Mouse (Mus musculus) lung, embryonic 14.5 days (tissue): Measurements from ENCODE around the gene D11Wsu47e. TPM values are rescaled to one million over a fixed set of nuclear protein-coding genes. Genes with fewer than 3 reads are reported as not detected.

Experiments
- ATAC-seq: fragments of 200-750 bp; cut with Nextera tagmentation; 2 replicates; pipeline ENCODE4 v1.8.0; 2017; ENCODE audit warnings: mild to moderate bottlenecking, moderate TSS enrichment, moderate library complexity; ENCODE audit not compliant: insufficient read depth
- DNase-seq: peaks from one replicate; pipeline ENCODE4 v3.0.0-alpha.2; 2015
- H3K27ac ChIP-seq: fragments of 300-500 bp; sonication (generic); 2 replicates; pipeline ENCODE4 v1.5.1; 2014; ENCODE audit warnings: low read depth, mild to moderate bottlenecking, moderate library complexity
- H3K27me3 ChIP-seq: fragments of 300-500 bp; sonication (generic); 2 replicates; pipeline ENCODE4 v1.6.1; 2014; ENCODE audit warnings: low read length, control low read depth; ENCODE audit not compliant: insufficient read depth
- H3K36me3 ChIP-seq: fragments of 300-500 bp; sonication (generic); 2 replicates; pipeline ENCODE4 v1.6.1; 2014; ENCODE audit warnings: control low read depth; ENCODE audit not compliant: insufficient read depth
- H3K4me1 ChIP-seq: fragments of 300-500 bp; sonication (generic); 2 replicates; pipeline ENCODE4 v1.6.1; 2014; ENCODE audit warnings: antibody characterized with exemption, control low read depth; ENCODE audit not compliant: insufficient read depth
- H3K4me2 ChIP-seq: fragments of 300-500 bp; sonication (generic); 2 replicates; pipeline ENCODE4 v1.6.1; 2014; ENCODE audit warnings: mild to moderate bottlenecking
- H3K4me3 ChIP-seq: fragments of 300-500 bp; sonication (generic); 2 replicates; pipeline ENCODE4 v1.5.1; 2014; ENCODE audit warnings: low read depth, low read length
- H3K9ac ChIP-seq: fragments of 300-500 bp; sonication (generic); 2 replicates; pipeline ENCODE4 v1.6.1; 2014
- H3K9me3 ChIP-seq: fragments of 300-500 bp; sonication (generic); 2 replicates; pipeline ENCODE4 v1.6.1; 2016; ENCODE audit warnings: low read depth, low read length, control low read depth
- CTCF ChIP-seq: IDR thresholded peaks from 2 replicates; pipeline ENCODE4 v1.5.1; 2016; ENCODE audit warnings: antibody characterized with exemption, low read depth
- WGBS: fragments of 180-500 bp; shearing (Covaris S2); extraction: QIAGEN DNeasy Blood & Tissue Kit; methylation state at CpG from one replicate; pipeline ENCODE4 v1.1.7; 2014; 5-methylcytosine and 5-hydroxymethylcytosine counted together
- polyA plus RNA-seq: library from polyadenylated mRNA; unstranded; fragments of >200 nt; fragmentation: Nextera tagmentation; extraction: Ambion mirVana; gene quantifications from 2 replicates; pipeline ENCODE4 v1.2.1, GENCODE M21; 2014

Gene D11Wsu47e
- polyA plus RNA-seq, 1 experiment from 2014 or later = 22.9 TPM

- ATAC-seq = no peak
- Histone ChIP-seq H3K36me3 (peaks cover 61% of the 10 kb centered on the region), H3K9me3 (no peaks in the 10 kb centered on the region), H3K27ac (peak overlapping the region; percentile 31; the same call in 1 of the 2 replicates), H3K4me2 (no peak overlapping the region), H3K9ac (no peak overlapping the region), H3K27me3 (no peaks in the 10 kb centered on the region), H3K4me1 (no peaks in the 10 kb centered on the region; the same call in none of the 2 replicates), H3K4me3 (no peak overlapping the region)
- DNase-seq = peak; percentile 60
- WGBS = 72% methylated on average over 14 of the region's 14 CpGs
- no peak for TF ChIP-seq CTCF
These were observed 43.0 kb downstream of the D11Wsu47e start for GRCm38 (mm10) chr11:113726994-113727888.

- no peak for ATAC-seq
- Histone ChIP-seq H3K27me3 (no peaks in the 10 kb centered on the region), H3K4me2 (no peak overlapping the region), H3K9me3 (no peaks in the 10 kb centered on the region), H3K4me3 (no peak overlapping the region), H3K9ac (no peak overlapping the region), H3K4me1 (no peaks in the 10 kb centered on the region; the same call in none of the 2 replicates), H3K36me3 (peaks cover 63% of the 10 kb centered on the region), H3K27ac (peak overlapping the region; percentile 3; the same call in 1 of the 2 replicates)
- DNase-seq = no peak
- TF ChIP-seq CTCF = no peak
- WGBS = 55% methylated on average over 6 of the region's 6 CpGs
These were observed 43.8 kb downstream of the D11Wsu47e start for GRCm38 (mm10) chr11:113727992-113728391.

- H3K9me3 ChIP-seq = no peaks in the 10 kb centered on the region
- TF ChIP-seq CTCF = no peak
- H3K4me3 ChIP-seq = no peak overlapping the region
- no peak overlapping the region for H3K4me2 ChIP-seq
- H3K4me1 ChIP-seq = peaks cover 5% of the 10 kb centered on the region
- DNase-seq = no peak
- peaks cover 62% of the 10 kb centered on the region for H3K36me3 ChIP-seq
- WGBS = 78% methylated on average over 21 of the region's 21 CpGs
- no peaks in the 10 kb centered on the region for H3K27me3 ChIP-seq
- no peak overlapping the region for H3K9ac ChIP-seq
- no peak overlapping the region for H3K27ac ChIP-seq
- no peak for ATAC-seq
These were observed 45.0 kb downstream of the D11Wsu47e start for GRCm38 (mm10) chr11:113729239-113729638.

GRCm38 (mm10) chr11:113729917-113730316 is 45.7 kb downstream of the D11Wsu47e start:
- 48% methylated on average over 8 of the region's 8 CpGs for WGBS
- Histone ChIP-seq H3K4me2 (no peak overlapping the region), H3K4me3 (no peak overlapping the region), H3K9ac (no peak overlapping the region), H3K27ac (no peak overlapping the region), H3K9me3 (no peaks in the 10 kb centered on the region), H3K4me1 (peaks cover 12% of the 10 kb centered on the region), H3K27me3 (no peaks in the 10 kb centered on the region), H3K36me3 (peaks cover 58% of the 10 kb centered on the region)
- ATAC-seq = no peak
- DNase-seq = no peak
- TF ChIP-seq CTCF = no peak

GRCm38 (mm10) chr11:113730879-113731278 is 46.7 kb downstream of the D11Wsu47e start:
- Histone ChIP-seq H3K9ac (no peak overlapping the region), H3K36me3 (peaks cover 53% of the 10 kb centered on the region), H3K4me2 (no peak overlapping the region), H3K4me1 (peaks cover 22% of the 10 kb centered on the region), H3K4me3 (no peak overlapping the region), H3K9me3 (no peaks in the 10 kb centered on the region), H3K27ac (no peak overlapping the region), H3K27me3 (no peaks in the 10 kb centered on the region)
- no peak for DNase-seq
- TF ChIP-seq CTCF = no peak
- ATAC-seq = no peak
- WGBS = 32% methylated on average over 3 of the region's 3 CpGs

GRCm38 (mm10) chr11:113731945-113732612 is 47.9 kb downstream of the D11Wsu47e start:
- H3K4me2 ChIP-seq = no peak overlapping the region
- no peak for ATAC-seq

More at GRCm38 (mm10) chr11:113731945-113732612, 47.9 kb downstream of the D11Wsu47e start:
- Histone ChIP-seq H3K27me3 (no peaks in the 10 kb centered on the region), H3K4me1 (peaks cover 25% of the 10 kb centered on the region), H3K9me3 (no peaks in the 10 kb centered on the region), H3K36me3 (peaks cover 46% of the 10 kb centered on the region), H3K27ac (no peak overlapping the region), H3K9ac (no peak overlapping the region), H3K4me3 (no peak overlapping the region)
- no peak for DNase-seq
- TF ChIP-seq CTCF = peak; percentile 22; the same call in 1 of the 2 replicates
- WGBS = 88% methylated on average over 10 of the region's 10 CpGs
